Mouse (Mus musculus): ENCODE data around the gene Ift57. TPM values are rescaled to one million over a fixed set of nuclear protein-coding genes. Genes with fewer than 3 reads are reported as not detected.

Ift57 gene
- polyA plus RNA-seq, 1 experiment from 2014 or later, result 22.6 TPM

DNA sequence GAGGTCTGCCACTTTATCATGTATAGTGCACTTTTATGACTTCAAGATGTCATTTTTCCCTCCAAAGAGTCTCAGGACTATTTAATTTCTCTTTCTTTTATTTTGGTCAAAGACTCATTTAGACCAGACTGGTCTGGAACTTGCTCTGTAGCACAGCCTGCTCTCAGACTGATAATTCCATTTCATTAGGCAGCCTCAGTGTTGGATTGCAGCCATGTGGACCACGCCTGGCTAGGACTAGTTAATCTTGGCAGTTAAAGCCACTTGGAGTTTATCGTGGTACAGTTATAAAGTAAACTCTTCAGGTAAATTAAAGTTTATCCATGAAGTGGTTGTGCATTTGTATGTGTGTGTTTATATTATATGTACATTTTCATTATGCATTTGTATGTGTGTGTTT is 27.7 kb downstream of the Ift57 start:
- Histone ChIP-seq H3K9ac (replicated peaks; ENCODE audit: low read depth) (no peak overlapping the region), H3K36me3 (ENCODE audit: insufficient read depth, low read length) (no peaks in the 10 kb centered on the region), H3K27ac (ENCODE audit: low read length) (no peak overlapping the region), H3K4me1 (ENCODE audit: insufficient read depth, low read depth, low read length) (no peaks in the 10 kb centered on the region), H3K4me2 (replicated peaks; ENCODE audit: low read depth, low read length) (no peak overlapping the region), H3K4me3 (ENCODE audit: low read depth, low read length) (no peak overlapping the region), H3K27me3 (replicated peaks; ENCODE audit: insufficient read depth, low read length) (no peaks in the 10 kb centered on the region), H3K9me3 (ENCODE audit: low read length) (no peaks in the 10 kb centered on the region)
- no peak for DNase-seq (ENCODE audit: low spot score)
- TF ChIP-seq EP300 (IDR thresholded peaks at IDR 0.05), result no peak
- no peak for ATAC-seq
- 56% methylated on average over 2 of the region's 2 CpGs for WGBS

GRCm38 (mm10) chr16:49736536-49736935 is 37.5 kb downstream of the Ift57 start:
- H3K36me3 ChIP-seq (ENCODE audit: insufficient read depth, low read length), result no peaks in the 10 kb centered on the region
- H3K27me3 ChIP-seq (replicated peaks; ENCODE audit: insufficient read depth, low read length), result no peaks in the 10 kb centered on the region
- H3K4me1 ChIP-seq (ENCODE audit: insufficient read depth, low read depth, low read length), result no peaks in the 10 kb centered on the region
- H3K9me3 ChIP-seq (ENCODE audit: low read length), result no peaks in the 10 kb centered on the region
- H3K4me3 ChIP-seq (ENCODE audit: low read depth, low read length), result no peak overlapping the region
- no peak overlapping the region for H3K27ac ChIP-seq (ENCODE audit: low read length)
- no peak overlapping the region for H3K4me2 ChIP-seq (replicated peaks; ENCODE audit: low read depth, low read length)
- TF ChIP-seq EP300 (IDR thresholded peaks at IDR 0.05), result no peak
- no peak overlapping the region for H3K9ac ChIP-seq (replicated peaks; ENCODE audit: low read depth)
- DNase-seq (ENCODE audit: low spot score) (no peak), ATAC-seq (no peak)
- WGBS, result 83% methylated on average over 9 of the region's 9 CpGs

- 87% methylated on average over 2 of the region's 2 CpGs for WGBS
- Histone ChIP-seq H3K9ac (replicated peaks; ENCODE audit: low read depth) (no peak overlapping the region), H3K27ac (ENCODE audit: low read length) (no peak overlapping the region), H3K4me3 (ENCODE audit: low read depth, low read length) (no peak overlapping the region), H3K36me3 (ENCODE audit: insufficient read depth, low read length) (no peaks in the 10 kb centered on the region), H3K4me1 (ENCODE audit: insufficient read depth, low read depth, low read length) (no peaks in the 10 kb centered on the region), H3K9me3 (ENCODE audit: low read length) (no peaks in the 10 kb centered on the region), H3K4me2 (replicated peaks; ENCODE audit: low read depth, low read length) (no peak overlapping the region), H3K27me3 (replicated peaks; ENCODE audit: insufficient read depth, low read length) (no peaks in the 10 kb centered on the region)
- no peak for ATAC-seq
- no peak for DNase-seq (ENCODE audit: low spot score)
- TF ChIP-seq CTCF (IDR thresholded peaks at IDR 0.05) (no peak), EP300 (IDR thresholded peaks at IDR 0.05) (no peak)
These were observed 48.3 kb downstream of the Ift57 start for GRCm38 (mm10) chr16:49747360-49747759.

- Histone ChIP-seq H3K27me3 (replicated peaks; ENCODE audit: insufficient read depth, low read length) (no peaks in the 10 kb centered on the region), H3K36me3 (ENCODE audit: insufficient read depth, low read length) (no peaks in the 10 kb centered on the region), H3K9ac (replicated peaks; ENCODE audit: low read depth) (no peak overlapping the region), H3K4me3 (ENCODE audit: low read depth, low read length) (no peak overlapping the region), H3K9me3 (ENCODE audit: low read length) (no peaks in the 10 kb centered on the region), H3K4me2 (replicated peaks; ENCODE audit: low read depth, low read length) (no peak overlapping the region), H3K27ac (ENCODE audit: low read length) (no peak overlapping the region), H3K4me1 (ENCODE audit: insufficient read depth, low read depth, low read length) (no peaks in the 10 kb centered on the region)
- ATAC-seq (no peak), DNase-seq (ENCODE audit: low spot score) (no peak)
- 71% methylated on average over 1 of the region's 1 CpGs for WGBS
- TF ChIP-seq EP300 (IDR thresholded peaks at IDR 0.05) (no peak), CTCF (IDR thresholded peaks at IDR 0.05) (no peak)
These were observed 53.9 kb downstream of the Ift57 start for GRCm38 (mm10) chr16:49752906-49753305.

DNA sequence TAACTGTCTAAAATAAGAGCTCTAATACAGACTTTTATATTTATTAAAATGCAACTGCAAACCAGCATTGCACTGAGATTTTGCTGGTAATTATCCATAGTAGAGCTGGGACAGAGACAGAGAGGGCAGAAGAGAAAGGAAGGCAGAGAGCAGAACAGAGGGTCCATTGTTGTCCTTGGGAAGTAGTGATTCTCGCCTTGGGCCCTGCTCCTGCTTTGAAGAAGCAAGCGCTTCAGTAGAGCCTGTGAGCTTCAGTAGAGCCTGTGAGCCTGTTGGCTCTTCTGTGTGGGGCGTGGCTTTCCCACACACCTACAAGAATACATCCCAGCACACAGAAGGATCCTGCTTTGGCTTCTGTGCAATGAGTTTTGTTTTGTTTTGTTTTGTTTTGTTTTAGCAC is 54.3 kb downstream of the Ift57 start:
- H3K4me1 ChIP-seq (ENCODE audit: insufficient read depth, low read depth, low read length), result no peaks in the 10 kb centered on the region
- H3K27me3 ChIP-seq (replicated peaks; ENCODE audit: insufficient read depth, low read length), result no peaks in the 10 kb centered on the region
- H3K4me2 ChIP-seq (replicated peaks; ENCODE audit: low read depth, low read length), result no peak overlapping the region
- no peak for ATAC-seq
- no peak for TF ChIP-seq EP300 (IDR thresholded peaks at IDR 0.05)
- no peaks in the 10 kb centered on the region for H3K9me3 ChIP-seq (ENCODE audit: low read length)
- no peak overlapping the region for H3K9ac ChIP-seq (replicated peaks; ENCODE audit: low read depth)
- DNase-seq (ENCODE audit: low spot score), result no peak
- no peaks in the 10 kb centered on the region for H3K36me3 ChIP-seq (ENCODE audit: insufficient read depth, low read length)
- H3K27ac ChIP-seq (ENCODE audit: low read length), result no peak overlapping the region
- 63% methylated on average over 3 of the region's 3 CpGs for WGBS
- H3K4me3 ChIP-seq (ENCODE audit: low read depth, low read length), result no peak overlapping the region

GRCm38 (mm10) chr16:49760517-49761203 is 61.6 kb downstream of the Ift57 start:
- Histone ChIP-seq H3K9ac (replicated peaks; ENCODE audit: low read depth) (no peak overlapping the region), H3K4me2 (replicated peaks; ENCODE audit: low read depth, low read length) (no peak overlapping the region), H3K9me3 (ENCODE audit: low read length) (no peaks in the 10 kb centered on the region), H3K4me1 (ENCODE audit: insufficient read depth, low read depth, low read length) (no peaks in the 10 kb centered on the region), H3K27me3 (replicated peaks; ENCODE audit: insufficient read depth, low read length) (no peaks in the 10 kb centered on the region), H3K27ac (ENCODE audit: low read length) (no peak overlapping the region), H3K4me3 (ENCODE audit: low read depth, low read length) (no peak overlapping the region), H3K36me3 (ENCODE audit: insufficient read depth, low read length) (no peaks in the 10 kb centered on the region; the same call in 1 of the 2 replicates)
- TF ChIP-seq EP300 (IDR thresholded peaks at IDR 0.05) (no peak), CTCF (IDR thresholded peaks at IDR 0.05) (no peak)
- DNase-seq (ENCODE audit: low spot score) (no peak), ATAC-seq (no peak)
- 77% methylated on average over 17 of the region's 17 CpGs for WGBS

DNA sequence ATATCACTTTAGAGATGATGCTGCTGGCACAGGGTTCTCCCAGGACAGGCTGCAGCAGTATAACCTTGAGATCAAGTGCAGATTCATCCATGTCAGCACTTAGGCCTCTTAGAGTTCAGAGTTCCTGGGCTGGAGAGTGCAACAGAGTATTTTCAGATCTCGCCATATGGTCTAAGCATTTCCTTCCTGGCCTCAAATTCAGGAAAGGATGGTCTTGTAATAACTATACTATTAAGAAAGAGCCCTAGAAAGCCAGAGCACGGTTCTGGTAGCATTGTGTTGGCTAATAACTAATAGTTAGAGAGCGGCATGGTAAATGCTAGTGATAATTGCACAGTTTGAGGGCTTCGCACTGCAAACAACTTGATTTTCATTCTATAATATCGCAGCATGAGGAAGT is 62.9 kb downstream of the Ift57 start:
- no peaks in the 10 kb centered on the region for H3K9me3 ChIP-seq (ENCODE audit: low read length)
- no peak overlapping the region for H3K27ac ChIP-seq (ENCODE audit: low read length)
- 75% methylated on average over 5 of the region's 5 CpGs for WGBS
- H3K4me3 ChIP-seq (ENCODE audit: low read depth, low read length), result no peak overlapping the region
- H3K4me1 ChIP-seq (ENCODE audit: insufficient read depth, low read depth, low read length), result no peaks in the 10 kb centered on the region
- H3K9ac ChIP-seq (replicated peaks; ENCODE audit: low read depth), result no peak overlapping the region
- H3K4me2 ChIP-seq (replicated peaks; ENCODE audit: low read depth, low read length), result no peak overlapping the region
- ATAC-seq (no peak), DNase-seq (ENCODE audit: low spot score) (no peak)
- no peaks in the 10 kb centered on the region for H3K27me3 ChIP-seq (replicated peaks; ENCODE audit: insufficient read depth, low read length)
- TF ChIP-seq EP300 (IDR thresholded peaks at IDR 0.05) (no peak), CTCF (IDR thresholded peaks at IDR 0.05) (no peak)
- H3K36me3 ChIP-seq (ENCODE audit: insufficient read depth, low read length), result no peaks in the 10 kb centered on the region; the same call in 1 of the 2 replicates

Data from lung, postnatal 0 days (tissue).